Mouse (Mus musculus): ENCODE measurements around the gene Gna14.

The Gna14 gene

GRCm38 (mm10) chr19:16435531-16436231, at the start of gene Gna14:
Gna14 (plus strand) TSS chr19:16435762.
- DNase-seq (ENCODE audit: low spot score in 2 of 2): peak in 1 of 2 experiments; percentile 14

GRCm38 (mm10) chr19:16386514-16386913, 49.0 kb upstream of the Gna14 start:
- DNase-seq (ENCODE audit: low spot score in 2 of 2): peak; percentile 60 to 65

- no peak for DNase-seq (ENCODE audit: low spot score in 2 of 2)
These were observed 45.3 kb upstream of the Gna14 start for GRCm38 (mm10) chr19:16390192-16390795.

GRCm38 (mm10) chr19:16394381-16394780, 41.2 kb upstream of the Gna14 start:
- no peak for DNase-seq (ENCODE audit: low spot score in 2 of 2)

GRCm38 (mm10) chr19:16403101-16403500, 32.5 kb upstream of the Gna14 start:
- no peak for DNase-seq (ENCODE audit: low spot score in 2 of 2)

- DNase-seq (ENCODE audit: low spot score in 2 of 2): no peak
These were observed 27.8 kb upstream of the Gna14 start for GRCm38 (mm10) chr19:16407727-16408126.

- DNase-seq (ENCODE audit: low spot score in 2 of 2): no peak
These were observed 24.3 kb upstream of the Gna14 start for GRCm38 (mm10) chr19:16411302-16411701.

GRCm38 (mm10) chr19:16418086-16418663, 17.4 kb upstream of the Gna14 start:
- no peak for DNase-seq (ENCODE audit: low spot score in 2 of 2)

GRCm38 (mm10) chr19:16425596-16425995, 10.0 kb upstream of the Gna14 start:
- no peak for DNase-seq (ENCODE audit: low spot score in 2 of 2)

GRCm38 (mm10) chr19:16431368-16431767, 4.2 kb upstream of the Gna14 start:
- DNase-seq (ENCODE audit: low spot score in 2 of 2): no peak

GRCm38 (mm10) chr19:16434879-16435278, 683 bp upstream of the Gna14 start:
- DNase-seq (ENCODE audit: low spot score in 2 of 2): peak in 1 of 2 experiments; percentile 13

- DNase-seq (ENCODE audit: low spot score in 2 of 2): peak; percentile 11 to 12
These were observed 990 bp downstream of the Gna14 start for GRCm38 (mm10) chr19:16436335-16437169.

- no peak for DNase-seq (ENCODE audit: low spot score in 2 of 2)
These were observed 1.6 kb downstream of the Gna14 start for GRCm38 (mm10) chr19:16437170-16437483.

GRCm38 (mm10) chr19:16437906-16438305, 2.3 kb downstream of the Gna14 start:
- no peak for DNase-seq (ENCODE audit: low spot score in 2 of 2)

GRCm38 (mm10) chr19:16439278-16439677, 3.7 kb downstream of the Gna14 start:
- no peak for DNase-seq (ENCODE audit: low spot score in 2 of 2)

- DNase-seq (ENCODE audit: low spot score in 2 of 2): no peak
These were observed 4.3 kb downstream of the Gna14 start for GRCm38 (mm10) chr19:16439834-16440233.

- no peak for DNase-seq (ENCODE audit: low spot score in 2 of 2)
These were observed 5.8 kb downstream of the Gna14 start for GRCm38 (mm10) chr19:16441329-16441728.

- DNase-seq (ENCODE audit: low spot score in 2 of 2): no peak
These were observed 7.8 kb downstream of the Gna14 start for GRCm38 (mm10) chr19:16443335-16443734.

GRCm38 (mm10) chr19:16446612-16447011, 11.1 kb downstream of the Gna14 start:
- DNase-seq (ENCODE audit: low spot score in 2 of 2): peak in 1 of 2 experiments; percentile 8

GRCm38 (mm10) chr19:16447832-16448621, 12.5 kb downstream of the Gna14 start:
- DNase-seq (ENCODE audit: low spot score in 2 of 2): no peak

GRCm38 (mm10) chr19:16448796-16449195, 13.2 kb downstream of the Gna14 start:
- DNase-seq (ENCODE audit: low spot score in 2 of 2): no peak

Measured in right cerebral cortex, adult 2 months (tissue).